Mouse (Mus musculus) E14TG2a.4 (cell line): ENCODE measurements at regions not wholly inside any gene's neighbourhood (a gene's known extent, or its start where the extent isn't known, plus 50 kb on each side); places are given as distances from the start of the nearest gene placed in this dataset.

Source experiments
- H3K27me3 ChIP-seq: 2 replicates; pipeline ENCODE4 v1.6.1; 2014; ENCODE audit warnings: low read length, control low read depth; ENCODE audit not compliant: insufficient read depth
- H3K36me3 ChIP-seq: 2 replicates; pipeline ENCODE4 v1.6.1; 2014; ENCODE audit warnings: low read length, control low read depth; ENCODE audit not compliant: insufficient read depth
- H3K4me1 ChIP-seq: replicated peaks from 2 replicates; pipeline ENCODE4 v1.6.1; 2014; ENCODE audit warnings: low read depth, low read length, control low read depth
- H3K4me3 ChIP-seq: replicated peaks from 2 replicates; pipeline ENCODE4 v1.5.1; 2014; ENCODE audit warnings: mild to moderate bottlenecking, low read length
- H3K9me3 ChIP-seq: 2 replicates; pipeline ENCODE4 v1.6.1; 2014; ENCODE audit warnings: low read length, control low read depth
- CTCF ChIP-seq: conservative IDR thresholded peaks from 2 replicates; pipeline ENCODE4 v1.5.1; 2014; ENCODE audit warnings: low read length
- NANOG ChIP-seq: IDR thresholded peaks from 2 replicates; pipeline ENCODE4 v1.6.1; 2014; ENCODE audit warnings: borderline replicate concordance, low read length, mixed read lengths
- POU5F1 ChIP-seq: IDR thresholded peaks from 2 replicates; pipeline ENCODE4 v1.6.1; 2014; ENCODE audit warnings: low read length, borderline replicate concordance

- no peaks in the 10 kb centered on the region for H3K36me3 ChIP-seq
- no peak for TF ChIP-seq CTCF
- no peak for TF ChIP-seq POU5F1
- TF ChIP-seq NANOG = no peak
- H3K4me3 ChIP-seq = no peak overlapping the region
- peaks cover 6% of the 10 kb centered on the region; the same call in 1 of the 2 replicates for H3K9me3 ChIP-seq
- peaks cover 23% of the 10 kb centered on the region; the same call in 1 of the 2 replicates for H3K27me3 ChIP-seq
- no peaks in the 10 kb centered on the region for H3K4me1 ChIP-seq
Measured at GRCm38 (mm10) chr7:136707200-136708003, 187.0 kb upstream of the Mgmt start.

- TF ChIP-seq POU5F1 (no peak), NANOG (no peak), CTCF (no peak)
- H3K4me3 ChIP-seq = no peak overlapping the region
- H3K36me3 ChIP-seq = no peaks in the 10 kb centered on the region
- H3K9me3 ChIP-seq = 0 out of 2 replicates have a peak, but pooled peaks cover under 1% of the 10 kb centered on the region
- H3K4me1 ChIP-seq = no peaks in the 10 kb centered on the region
- H3K27me3 ChIP-seq = peaks cover 18% of the 10 kb centered on the region; the same call in 1 of the 2 replicates
Measured at GRCm38 (mm10) chr7:136708004-136708435, 186.4 kb upstream of the Mgmt start.

- TF ChIP-seq POU5F1 (no peak), CTCF (no peak), NANOG (no peak)
- Histone ChIP-seq H3K4me3 (no peak overlapping the region), H3K9me3 (no peaks in the 10 kb centered on the region), H3K36me3 (no peaks in the 10 kb centered on the region), H3K4me1 (no peaks in the 10 kb centered on the region), H3K27me3 (peaks cover 17% of the 10 kb centered on the region; the same call in 1 of the 2 replicates)
Measured at GRCm38 (mm10) chr7:136710653-136711052, 183.8 kb upstream of the Mgmt start.

GRCm38 (mm10) chr7:136712962-136713640 is 181.3 kb upstream of the Mgmt start:
- no peaks in the 10 kb centered on the region for H3K9me3 ChIP-seq
- no peak overlapping the region for H3K4me3 ChIP-seq
- TF ChIP-seq CTCF (no peak), POU5F1 (no peak), NANOG (no peak)
- H3K27me3 ChIP-seq = peaks cover 10% of the 10 kb centered on the region; the same call in 1 of the 2 replicates
- H3K4me1 ChIP-seq = no peaks in the 10 kb centered on the region
- H3K36me3 ChIP-seq = no peaks in the 10 kb centered on the region

GRCm38 (mm10) chr7:136727628-136728402 is 166.6 kb upstream of the Mgmt start:
- Histone ChIP-seq H3K36me3 (no peaks in the 10 kb centered on the region), H3K27me3 (no peaks in the 10 kb centered on the region), H3K4me1 (no peaks in the 10 kb centered on the region), H3K9me3 (no peaks in the 10 kb centered on the region), H3K4me3 (no peak overlapping the region)
- TF ChIP-seq NANOG (no peak), POU5F1 (no peak), CTCF (no peak)

GRCm38 (mm10) chr7:136742171-136742570 is 152.2 kb upstream of the Mgmt start:
- no peaks in the 10 kb centered on the region for H3K9me3 ChIP-seq
- no peaks in the 10 kb centered on the region for H3K4me1 ChIP-seq
- H3K27me3 ChIP-seq = no peaks in the 10 kb centered on the region; the same call in 1 of the 2 replicates
- H3K4me3 ChIP-seq = no peak overlapping the region
- TF ChIP-seq NANOG (no peak), POU5F1 (no peak)
- H3K36me3 ChIP-seq = no peaks in the 10 kb centered on the region

- TF ChIP-seq CTCF (no peak), NANOG (no peak), POU5F1 (no peak)
- Histone ChIP-seq H3K27me3 (no peaks in the 10 kb centered on the region; the same call in 1 of the 2 replicates), H3K9me3 (no peaks in the 10 kb centered on the region), H3K4me3 (no peak overlapping the region), H3K36me3 (no peaks in the 10 kb centered on the region), H3K4me1 (no peaks in the 10 kb centered on the region)
Measured at GRCm38 (mm10) chr7:136745412-136745811, 149.0 kb upstream of the Mgmt start.

GRCm38 (mm10) chr7:136751477-136751876 is 142.9 kb upstream of the Mgmt start:
- H3K27me3 ChIP-seq = no peaks in the 10 kb centered on the region
- H3K9me3 ChIP-seq = no peaks in the 10 kb centered on the region
- no peaks in the 10 kb centered on the region for H3K36me3 ChIP-seq
- no peak for TF ChIP-seq NANOG
- TF ChIP-seq POU5F1 = no peak
- no peak for TF ChIP-seq CTCF
- no peaks in the 10 kb centered on the region for H3K4me1 ChIP-seq
- no peak overlapping the region for H3K4me3 ChIP-seq

GRCm38 (mm10) chr7:136754821-136755220 is 139.6 kb upstream of the Mgmt start:
- TF ChIP-seq NANOG (no peak), POU5F1 (no peak), CTCF (no peak)
- Histone ChIP-seq H3K4me3 (no peak overlapping the region), H3K4me1 (0 out of 2 replicates have a peak, but pooled peaks cover 3% of the 10 kb centered on the region), H3K9me3 (no peaks in the 10 kb centered on the region), H3K27me3 (no peaks in the 10 kb centered on the region), H3K36me3 (no peaks in the 10 kb centered on the region)
